ENCODE assay signal across 8 mouse cellular contexts in the genomic region with DNA sequence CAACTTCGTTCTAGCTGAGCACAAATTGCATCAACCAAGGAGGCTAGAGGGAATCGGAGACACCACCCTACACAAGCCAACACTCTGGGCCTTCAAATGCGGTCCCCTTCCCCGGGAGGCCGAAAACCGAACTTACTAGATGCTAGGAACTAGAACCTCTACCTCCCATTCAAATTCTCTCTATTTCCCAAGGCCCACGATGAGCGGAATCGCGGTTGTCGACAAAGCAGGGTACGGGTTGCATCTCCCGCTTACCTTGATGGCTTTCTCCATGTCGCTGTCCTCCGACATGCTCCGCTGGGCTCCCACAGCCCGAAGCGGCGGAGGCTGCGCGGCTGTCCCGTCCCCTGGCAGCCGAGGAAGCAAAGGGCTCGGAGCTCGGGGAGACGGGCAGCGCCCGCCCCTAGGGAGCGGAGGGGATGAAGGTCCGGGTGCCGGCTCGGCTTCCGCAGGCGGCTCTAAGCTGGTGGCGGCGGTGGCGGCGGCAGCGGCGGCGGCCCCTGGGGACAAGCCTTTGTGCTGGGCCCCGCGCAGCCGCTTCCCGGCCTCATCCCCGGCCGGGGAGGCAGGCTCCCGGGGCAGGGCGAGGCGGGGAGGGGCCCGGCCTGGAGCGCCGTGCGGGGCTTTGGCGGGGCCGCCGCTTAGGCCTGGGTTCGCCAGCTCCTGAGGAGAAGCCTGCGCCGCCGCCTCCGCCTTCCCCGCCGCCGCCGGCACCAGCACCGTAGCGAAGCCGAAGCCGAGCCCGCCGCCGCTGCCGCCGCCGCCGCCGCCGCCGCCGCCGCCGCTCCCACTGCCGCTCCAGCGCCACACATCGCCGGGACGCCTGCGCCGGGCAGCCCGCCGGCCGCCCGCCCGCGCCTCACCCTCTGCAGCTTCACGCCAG. TPM values are rescaled to one million over a fixed set of nuclear protein-coding genes. Genes with fewer than 3 reads are reported as not detected.
DNase-seq lines count a peak whose midpoint lies in the region; ATAC-seq and TF ChIP-seq lines count a peak whose summit lies in the region.

A gene (minus strand): TSS at position 573 of the 883 bp plus-strand sequence.
A gene (minus strand): TSS at position 573 of the 883 bp plus-strand sequence.

- peak within 1 kb of the TSS; percentile 81 for H3K4me2 ChIP-seq in heart, postnatal 0 days (ENCODE audit: low read depth, low read length)
- peak within 1 kb of the TSS; percentile 88 for H3K4me2 ChIP-seq in midbrain, postnatal 0 days (ENCODE audit: low read depth, low read length, poor library complexity, severe bottlenecking)

- peak within 1 kb of the TSS; percentile 50 for H3K4me3 ChIP-seq in cortical plate, adult 2 months (ENCODE audit: insufficient read depth, low read length)
- H3K4me3 ChIP-seq in heart, postnatal 0 days (ENCODE audit: low read depth, low read length) = peak within 1 kb of the TSS; percentile 82
- H3K4me3 ChIP-seq in midbrain, postnatal 0 days (ENCODE audit: low read depth, low read length) = peak within 1 kb of the TSS; percentile 98

- peak within 1 kb of the TSS; percentile 68 for H3K27ac ChIP-seq in cortical plate, adult 2 months (ENCODE audit: insufficient read depth, low read length)
- H3K27ac ChIP-seq in heart, postnatal 0 days (ENCODE audit: low read depth) = peak within 1 kb of the TSS; percentile 97
- peak within 1 kb of the TSS; percentile 99 for H3K27ac ChIP-seq in midbrain, postnatal 0 days (ENCODE audit: low read depth, low read length)

- ATAC-seq in heart, postnatal 0 days (ENCODE audit: insufficient read depth, low read depth) = peak; percentile 72
- ATAC-seq in midbrain, postnatal 0 days (ENCODE audit: low FRiP score) = peak; percentile 76; the same call in 1 of the 2 replicates

- H3K4me1 ChIP-seq in cortical plate, adult 2 months (ENCODE audit: control insufficient read depth, insufficient read depth, low read length) = peaks cover 4% of the 10 kb centered on the region; the same call in 1 of the 2 replicates
- peaks cover 14% of the 10 kb centered on the region for H3K4me1 ChIP-seq in heart, postnatal 0 days (ENCODE audit: control insufficient read depth, insufficient read depth)
- peaks cover 12% of the 10 kb centered on the region for H3K4me1 ChIP-seq in midbrain, postnatal 0 days (ENCODE audit: insufficient read depth, low read length)

- TF ChIP-seq EP300 in heart, postnatal 0 days (IDR thresholded peaks at IDR 0.05; ENCODE audit: low read depth) = no peak

- H3K9ac ChIP-seq in heart, postnatal 0 days (replicated peaks; ENCODE audit: low read depth, low read length) = peak within 1 kb of the TSS; percentile 99
- peak within 1 kb of the TSS; percentile 98 for H3K9ac ChIP-seq in midbrain, postnatal 0 days (replicated peaks; ENCODE audit: low read length, poor library complexity, severe bottlenecking)

- peak; percentile 51 for DNase-seq in embryo, embryonic 11 days
- no peak for DNase-seq in embryo, embryonic 10 days (ENCODE audit: low spot score)
- peak; percentile 65 for DNase-seq in CD4-positive helper T cell, adult 2 months (ENCODE audit: low read depth, low spot score)
- no peak for DNase-seq in heart, postnatal 0 days (ENCODE audit: low spot score)
- peak; percentile 68 for DNase-seq in liver
- DNase-seq in midbrain, postnatal 0 days (ENCODE audit: low spot score) = peak; percentile 20
- peak; percentile 49 to 66 for DNase-seq in thymus, postnatal 36 days

- no peak for TF ChIP-seq POLR2A in cortical plate, adult 2 months (IDR thresholded peaks at IDR 0.05; ENCODE audit: extremely low read depth, insufficient read depth, low read length)

- H3K9me3 ChIP-seq in heart, postnatal 0 days (replicated peaks; ENCODE audit: control insufficient read depth, low read length) = no peaks in the 10 kb centered on the region
- H3K9me3 ChIP-seq in midbrain, postnatal 0 days (ENCODE audit: low read length) = no peaks in the 10 kb centered on the region

- H3K27me3 ChIP-seq in heart, postnatal 0 days (ENCODE audit: control insufficient read depth, insufficient read depth, low read length) = no peaks in the 10 kb centered on the region
- no peaks in the 10 kb centered on the region for H3K27me3 ChIP-seq in midbrain, postnatal 0 days (ENCODE audit: insufficient read depth, low read length)

- no peaks in the 10 kb centered on the region for H3K36me3 ChIP-seq in heart, postnatal 0 days (replicated peaks; ENCODE audit: control insufficient read depth, insufficient read depth, low read length)
- no peaks in the 10 kb centered on the region for H3K36me3 ChIP-seq in midbrain, postnatal 0 days (ENCODE audit: insufficient read depth, low read length)

- under 1% methylated on average over 66 of the region's 97 CpGs for WGBS in heart, postnatal 0 days
- under 1% methylated on average over 48 of the region's 97 CpGs for WGBS in midbrain, postnatal 0 days

- no peak for TF ChIP-seq CTCF in cortical plate, adult 2 months (IDR thresholded peaks at IDR 0.05; ENCODE audit: extremely low read depth, insufficient read depth, low read length)
- TF ChIP-seq CTCF in heart, postnatal 0 days (IDR thresholded peaks at IDR 0.05; ENCODE audit: low read depth) = no peak
- TF ChIP-seq CTCF in midbrain, postnatal 0 days (IDR thresholded peaks at IDR 0.05) = no peak

RNA-seq across cellular contexts. Expression of the first gene that starts in this region (rescaled TPM):
- polyA plus RNA-seq in cortical plate, adult 2 months (2012; rRNA removed) = 17.3 and 18.9 TPM in 2 replicates
- 1.5 and 4.1 TPM in 2 replicates for total RNA-seq in heart, postnatal 0 days (2014; rRNA removed; ENCODE audit: low replicate concordance)
- 0.44 and 0.48 TPM in 2 replicates for polyA plus RNA-seq in heart, postnatal 0 days (2015; fragmentation: Nextera tagmentation; extraction: Ambion mirVana)
- total RNA-seq in midbrain, postnatal 0 days (2014; rRNA removed) = 17.0 and 21.0 TPM in 2 replicates
- polyA plus RNA-seq in midbrain, postnatal 0 days (2015; fragmentation: Nextera tagmentation; extraction: Ambion mirVana) = 1.8 and 2.4 TPM in 2 replicates

RNA-seq across cellular contexts. Expression of the second gene that starts in this region (rescaled TPM):
- 0.40 TPM in 1 of 2 replicates, not detected in the other for polyA plus RNA-seq in cortical plate, adult 2 months (2012; rRNA removed)
- total RNA-seq in heart, postnatal 0 days (2014; rRNA removed; ENCODE audit: low replicate concordance) = 0.11 and 0.15 TPM in 2 replicates
- polyA plus RNA-seq in heart, postnatal 0 days (2015; fragmentation: Nextera tagmentation; extraction: Ambion mirVana) = not detected in 2 replicates
- total RNA-seq in midbrain, postnatal 0 days (2014; rRNA removed) = 0.71 TPM in 1 of 2 replicates, not detected in the other
- polyA plus RNA-seq in midbrain, postnatal 0 days (2015; fragmentation: Nextera tagmentation; extraction: Ambion mirVana) = not detected in 2 replicates

Comparison
In these comparisons a context has a peak if more than half of its experiments do, and no peak if none do; other contexts are left out.
1. DNase-seq: peak in embryo, embryonic 11 days (single experiment), CD4-positive helper T cell, adult 2 months (single experiment), liver (single experiment), midbrain, postnatal 0 days (single experiment) and thymus, postnatal 36 days (2 of 2); none in embryo, embryonic 10 days (single experiment) and heart, postnatal 0 days (single experiment).
2. Peak in every context shown above with its lines, with median percentiles within 50 percentile points of each other: H3K27ac ChIP-seq and H3K4me3 ChIP-seq.